Mouse (Mus musculus): ENCODE measurements at regions not wholly inside any gene's neighbourhood (a gene's known extent, or its start where the extent isn't known, plus 50 kb on each side); places are given as distances from the start of the nearest gene placed in this dataset.

DNA sequence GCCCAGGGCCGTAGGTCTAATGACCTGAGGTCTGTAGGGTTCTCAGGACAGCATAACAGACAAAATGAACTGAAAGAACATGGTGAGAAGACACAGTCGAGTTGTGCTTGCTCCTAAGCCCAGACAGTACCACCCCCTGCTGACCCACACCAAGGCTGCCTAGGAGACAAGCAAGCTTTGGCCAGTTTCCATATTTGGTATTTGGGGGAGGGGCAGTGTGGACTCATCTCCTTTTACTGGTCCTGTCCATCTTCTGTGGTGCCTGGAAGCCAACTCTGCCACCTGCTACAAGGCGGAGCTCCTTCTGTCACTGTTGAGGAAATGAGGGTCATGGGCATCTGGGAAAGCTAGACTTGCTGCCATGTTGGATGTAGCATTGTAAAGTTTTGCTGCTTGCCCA lies 68.9 kb downstream of the Tex29 start:
- no peak for ATAC-seq (ENCODE audit: low FRiP score, low read depth)
- Histone ChIP-seq H3K4me2 (replicated peaks) (no peak overlapping the region), H3K27ac (no peak overlapping the region), H3K9ac (no peak overlapping the region), H3K36me3 (no peaks in the 10 kb centered on the region), H3K4me1 (peaks cover 18% of the 10 kb centered on the region), H3K9me3 (no peaks in the 10 kb centered on the region), H3K27me3 (replicated peaks) (peaks cover 3% of the 10 kb centered on the region), H3K4me3 (no peak overlapping the region)
- 76% methylated on average over 3 of the region's 3 CpGs for WGBS

DNA sequence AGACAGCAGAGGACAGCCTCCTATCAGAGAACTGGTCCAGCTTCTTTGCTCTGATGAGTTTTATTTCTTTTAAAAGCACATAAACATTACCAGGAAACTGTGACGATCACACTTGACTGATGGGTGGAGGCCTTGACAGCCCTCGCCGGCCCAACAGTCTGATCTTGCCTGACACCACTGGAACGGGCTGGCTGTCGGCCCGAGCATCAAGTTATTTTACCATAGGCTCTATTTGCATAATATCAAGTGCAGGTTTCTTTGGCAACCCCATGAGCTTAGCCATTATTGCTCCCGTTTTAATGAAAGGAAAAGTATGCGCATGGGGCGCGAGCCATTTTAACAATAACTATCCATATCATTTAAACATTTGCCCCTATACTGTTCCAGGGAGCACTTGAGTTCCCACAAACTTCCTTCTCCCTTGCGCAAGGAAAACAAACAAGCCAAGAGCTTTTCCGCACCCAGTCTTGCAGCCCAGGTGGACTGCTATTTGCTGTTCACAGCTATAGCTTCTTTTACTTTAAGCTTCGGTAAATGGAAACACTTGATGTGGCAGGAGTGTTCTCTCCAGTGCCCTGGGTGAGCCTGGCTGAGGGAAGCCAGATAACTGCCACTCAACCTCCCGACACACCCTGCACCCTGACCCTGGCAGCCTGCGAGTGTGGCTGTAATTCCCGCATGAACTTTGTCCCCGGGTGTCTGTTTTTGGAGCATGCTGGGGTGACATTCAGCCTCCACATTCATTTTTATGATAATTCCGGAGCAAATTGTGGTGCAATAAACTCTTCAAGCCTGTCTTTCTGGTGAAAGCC lies 71.6 kb downstream of the Tex29 start:
- Histone ChIP-seq H3K4me1 (peaks cover 29% of the 10 kb centered on the region), H3K9me3 (no peaks in the 10 kb centered on the region), H3K4me2 (replicated peaks) (peak overlapping the region; percentile 37), H3K27ac (no peak overlapping the region), H3K36me3 (no peaks in the 10 kb centered on the region), H3K27me3 (replicated peaks) (peaks cover 3% of the 10 kb centered on the region; the same call in 1 of the 2 replicates), H3K4me3 (no peak overlapping the region), H3K9ac (no peak overlapping the region)
- ATAC-seq (ENCODE audit: low FRiP score, low read depth): no peak
- WGBS: 51% methylated on average over 18 of the region's 18 CpGs

GRCm38 (mm10) chr8:11912451-11913128 lies 72.3 kb downstream of the Tex29 start:
- no peak overlapping the region for H3K4me3 ChIP-seq
- ATAC-seq (ENCODE audit: low FRiP score, low read depth): no peak
- no peaks in the 10 kb centered on the region for H3K9me3 ChIP-seq
- peak overlapping the region; percentile 37 for H3K4me2 ChIP-seq (replicated peaks)
- H3K36me3 ChIP-seq: no peaks in the 10 kb centered on the region
- 18% methylated on average over 17 of the region's 17 CpGs for WGBS
- no peak overlapping the region for H3K27ac ChIP-seq
- H3K4me1 ChIP-seq: peaks cover 29% of the 10 kb centered on the region
- H3K27me3 ChIP-seq (replicated peaks): peaks cover 3% of the 10 kb centered on the region; the same call in 1 of the 2 replicates
- no peak overlapping the region for H3K9ac ChIP-seq

DNA sequence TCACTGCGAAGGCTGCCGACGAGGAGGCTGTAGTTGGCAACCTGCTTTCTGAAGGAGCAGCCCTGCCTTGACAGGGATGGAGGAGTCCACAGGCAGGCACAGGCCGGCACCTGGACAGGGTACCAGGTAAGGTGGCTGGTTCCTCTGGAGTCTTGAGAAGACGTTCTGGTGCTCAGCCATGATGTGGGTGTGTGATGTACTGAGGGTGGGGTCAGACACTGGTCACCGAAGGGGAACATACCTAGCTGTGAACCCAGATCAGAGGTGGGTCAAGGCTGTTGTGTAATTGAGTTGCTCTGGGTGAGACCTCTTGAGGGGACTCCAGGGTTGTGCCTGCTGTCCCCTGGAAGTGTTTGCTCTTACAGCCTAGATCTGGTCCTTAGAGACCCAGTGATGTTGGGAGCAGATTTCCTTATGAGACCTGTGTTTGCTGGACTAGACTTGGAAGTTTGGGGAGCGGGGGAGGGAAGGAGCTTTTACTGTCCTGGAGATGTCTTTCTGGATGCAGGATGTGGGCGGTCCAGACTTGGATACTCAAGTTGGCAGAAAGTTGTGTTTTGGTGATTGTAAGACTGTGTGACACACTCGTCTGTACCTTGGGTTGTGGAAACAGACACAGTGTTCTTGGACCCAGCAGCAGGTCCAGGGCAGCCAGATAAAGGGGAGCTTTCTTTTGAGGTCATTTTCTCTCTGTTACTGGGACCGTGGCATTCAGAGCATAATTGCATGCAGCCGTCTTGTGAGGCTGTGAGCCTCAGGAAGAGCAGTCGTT lies 73.0 kb downstream of the Tex29 start:
- Histone ChIP-seq H3K4me2 (replicated peaks) (peak overlapping the region; percentile 37), H3K4me1 (peaks cover 29% of the 10 kb centered on the region), H3K9ac (no peak overlapping the region), H3K27me3 (replicated peaks) (peaks cover 3% of the 10 kb centered on the region; the same call in 1 of the 2 replicates), H3K27ac (no peak overlapping the region), H3K36me3 (no peaks in the 10 kb centered on the region), H3K9me3 (no peaks in the 10 kb centered on the region), H3K4me3 (no peak overlapping the region)
- 38% methylated on average over 12 of the region's 12 CpGs for WGBS
- peak; percentile 48; the same call in 1 of the 2 replicates for ATAC-seq (ENCODE audit: low FRiP score, low read depth)

- Histone ChIP-seq H3K9me3 (no peaks in the 10 kb centered on the region), H3K4me1 (peaks cover 29% of the 10 kb centered on the region), H3K27me3 (replicated peaks) (peaks cover 2% of the 10 kb centered on the region; the same call in 1 of the 2 replicates), H3K36me3 (no peaks in the 10 kb centered on the region), H3K27ac (no peak overlapping the region), H3K4me2 (replicated peaks) (0 out of 2 replicates have a peak overlapping the region, but pooled peaks have one; percentile 39), H3K9ac (no peak overlapping the region), H3K4me3 (no peak overlapping the region)
- 25% methylated on average over 7 of the region's 7 CpGs for WGBS
- ATAC-seq (ENCODE audit: low FRiP score, low read depth): no peak
Observed at GRCm38 (mm10) chr8:11914131-11914530, 73.9 kb downstream of the Tex29 start.

DNA sequence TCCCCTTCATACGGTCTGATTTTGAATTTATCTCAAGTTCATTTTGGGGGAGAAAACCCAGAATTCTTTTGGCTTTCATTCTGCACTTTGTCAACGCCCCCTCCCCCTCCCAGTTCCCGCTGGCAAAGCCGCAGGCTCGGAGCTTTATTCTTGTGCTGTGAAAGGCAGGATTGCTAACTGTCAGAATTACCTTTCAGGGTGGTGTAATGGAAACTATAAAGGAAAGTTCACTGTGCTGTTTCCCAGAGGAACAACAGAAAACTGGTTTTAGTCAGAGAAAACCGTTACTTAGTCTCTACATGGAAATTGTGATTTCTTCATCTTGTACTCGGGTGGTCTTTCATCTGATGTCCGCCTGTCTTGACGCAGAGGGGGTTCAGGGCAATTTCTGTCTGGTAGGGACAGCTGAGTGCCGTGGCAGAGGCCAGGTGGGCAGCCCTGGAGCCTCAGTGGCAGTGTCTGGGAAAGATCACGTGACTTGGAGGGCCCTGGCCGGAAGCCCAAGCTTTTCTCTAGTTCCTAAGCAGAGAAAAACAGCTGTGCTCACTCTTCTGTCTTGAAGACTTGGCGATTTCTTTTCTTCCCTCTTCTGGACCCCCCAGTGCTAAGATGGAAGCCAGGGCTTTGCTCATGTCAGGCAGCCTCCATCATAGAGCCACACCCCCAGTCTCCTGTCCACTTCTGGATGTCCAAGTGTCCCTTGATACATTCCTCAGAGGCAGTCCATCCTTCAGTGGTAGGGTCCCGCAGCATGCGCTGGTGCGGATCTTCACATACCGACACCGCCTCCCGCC lies 74.6 kb downstream of the Tex29 start:
- H3K4me3 ChIP-seq: no peak overlapping the region
- peaks cover 29% of the 10 kb centered on the region for H3K4me1 ChIP-seq
- H3K36me3 ChIP-seq: no peaks in the 10 kb centered on the region
- WGBS: 36% methylated on average over 19 of the region's 19 CpGs
- no peak overlapping the region for H3K27ac ChIP-seq
- ATAC-seq (ENCODE audit: low FRiP score, low read depth): peak; percentile 27; the same call in 1 of the 2 replicates
- H3K9ac ChIP-seq: no peak overlapping the region
- H3K27me3 ChIP-seq (replicated peaks): no peaks in the 10 kb centered on the region; the same call in 1 of the 2 replicates
- no peaks in the 10 kb centered on the region for H3K9me3 ChIP-seq
- H3K4me2 ChIP-seq (replicated peaks): peak overlapping the region; percentile 39

DNA sequence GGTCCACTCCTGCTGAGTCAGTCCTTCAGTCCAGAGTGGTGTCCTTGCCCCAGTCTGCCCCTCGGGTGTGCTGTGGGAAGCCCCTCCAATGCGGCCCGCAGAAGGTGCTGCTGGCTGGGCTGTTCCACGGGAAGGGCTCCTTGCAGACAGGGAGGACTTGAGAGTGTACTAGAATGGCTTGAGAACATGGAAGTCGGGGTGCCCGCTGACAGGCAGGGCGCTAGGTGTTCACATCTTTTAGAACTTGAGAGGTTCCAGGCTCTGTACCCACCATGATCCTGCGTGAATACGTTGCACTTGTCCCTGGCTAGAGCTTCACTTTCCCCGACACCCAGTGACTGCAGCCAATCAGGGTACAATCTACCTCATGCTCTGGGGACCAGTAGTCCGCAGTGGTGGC lies 75.4 kb downstream of the Tex29 start:
- Histone ChIP-seq H3K27ac (no peak overlapping the region), H3K4me3 (no peak overlapping the region), H3K4me2 (replicated peaks) (no peak overlapping the region), H3K4me1 (peaks cover 29% of the 10 kb centered on the region), H3K27me3 (replicated peaks) (no peaks in the 10 kb centered on the region), H3K9me3 (no peaks in the 10 kb centered on the region), H3K36me3 (no peaks in the 10 kb centered on the region), H3K9ac (no peak overlapping the region)
- no peak for ATAC-seq (ENCODE audit: low FRiP score, low read depth)
- WGBS: 92% methylated on average over 11 of the region's 11 CpGs

DNA sequence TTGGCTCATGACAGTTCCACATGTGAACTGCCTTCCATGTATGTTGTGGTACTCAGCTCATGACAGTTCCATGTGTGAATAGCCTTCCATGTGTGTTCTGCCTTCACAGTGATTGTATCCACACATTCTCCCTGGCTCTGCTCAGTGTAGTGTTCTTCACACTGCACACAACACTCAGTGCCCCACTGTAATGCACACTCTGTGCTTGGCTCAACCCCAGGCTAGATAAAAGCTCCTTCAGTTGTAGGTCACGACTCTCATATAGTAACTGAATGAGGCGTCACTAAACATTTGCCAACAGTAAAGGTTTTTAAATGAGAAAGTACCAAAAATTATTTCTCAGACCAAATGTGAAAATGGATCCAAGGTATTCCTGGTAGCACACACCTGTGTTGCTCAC lies 79.6 kb downstream of the Tex29 start:
- no peak overlapping the region for H3K9ac ChIP-seq
- no peaks in the 10 kb centered on the region for H3K27me3 ChIP-seq (replicated peaks)
- no peak for ATAC-seq (ENCODE audit: low FRiP score, low read depth)
- H3K36me3 ChIP-seq: no peaks in the 10 kb centered on the region
- H3K4me1 ChIP-seq: peaks cover 5% of the 10 kb centered on the region
- 89% methylated on average over 2 of the region's 2 CpGs for WGBS
- H3K4me2 ChIP-seq (replicated peaks): no peak overlapping the region
- H3K4me3 ChIP-seq: no peak overlapping the region
- no peak overlapping the region for H3K27ac ChIP-seq
- no peaks in the 10 kb centered on the region for H3K9me3 ChIP-seq

DNA sequence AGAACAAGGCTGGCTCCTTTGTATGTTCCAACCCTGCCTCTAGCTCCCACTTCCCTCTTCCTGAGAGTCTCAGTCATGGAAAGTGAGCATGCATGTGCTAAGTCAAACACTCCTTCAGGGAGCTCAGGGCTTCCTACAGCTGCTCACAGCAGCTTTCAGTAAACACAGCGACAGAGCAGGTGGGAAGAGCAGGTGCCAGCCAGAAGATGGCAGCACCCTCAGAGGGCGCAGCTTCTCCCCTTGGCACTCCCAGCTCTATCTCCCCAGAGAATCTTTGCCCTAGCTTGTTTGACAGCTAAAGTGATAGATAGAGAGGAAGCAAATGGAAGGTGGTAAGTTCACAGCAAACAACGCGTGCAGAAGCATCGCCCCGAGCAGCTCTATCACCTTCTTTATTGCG lies 82.8 kb downstream of the Tex29 start:
- no peak overlapping the region for H3K4me3 ChIP-seq
- 81% methylated on average over 7 of the region's 7 CpGs for WGBS
- no peak for ATAC-seq (ENCODE audit: low FRiP score, low read depth)

DNA sequence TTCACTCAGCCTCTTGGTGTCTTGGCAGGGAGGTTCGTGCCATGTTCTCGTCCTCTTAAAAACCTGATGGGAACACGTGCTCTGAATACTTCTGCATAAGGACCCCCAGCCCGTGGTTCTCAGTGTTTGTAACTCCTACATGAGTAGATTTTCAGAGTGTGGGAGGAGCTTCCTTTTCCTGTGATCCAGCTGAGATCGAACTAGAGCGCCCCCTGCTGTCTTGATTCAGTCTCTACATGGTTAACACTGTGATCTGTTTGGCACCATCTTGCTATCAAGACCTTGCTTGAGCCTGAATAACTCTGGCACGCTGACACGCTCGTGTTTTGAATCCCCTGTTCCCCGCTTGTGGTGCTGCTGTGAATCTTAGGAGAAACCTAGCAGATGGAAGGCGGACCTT lies 83.9 kb downstream of the Tex29 start:
- no peak overlapping the region for H3K4me2 ChIP-seq (replicated peaks)
- ATAC-seq (ENCODE audit: low FRiP score, low read depth): no peak
- no peak overlapping the region for H3K9ac ChIP-seq
- H3K9me3 ChIP-seq: no peaks in the 10 kb centered on the region
- no peaks in the 10 kb centered on the region for H3K36me3 ChIP-seq
- no peaks in the 10 kb centered on the region for H3K4me1 ChIP-seq
- H3K27ac ChIP-seq: no peak overlapping the region
- H3K4me3 ChIP-seq: no peak overlapping the region
- 68% methylated on average over 11 of the region's 11 CpGs for WGBS
- 0 out of 2 replicates have a peak, but pooled peaks cover 3% of the 10 kb centered on the region for H3K27me3 ChIP-seq (replicated peaks)

More for the DNA sequence above, 82.8 kb downstream of the Tex29 start:
- no peaks in the 10 kb centered on the region for H3K36me3 ChIP-seq
- H3K4me2 ChIP-seq (replicated peaks): no peak overlapping the region
- H3K4me1 ChIP-seq: no peaks in the 10 kb centered on the region
- 0 out of 2 replicates have a peak, but pooled peaks cover 3% of the 10 kb centered on the region for H3K27me3 ChIP-seq (replicated peaks)
- H3K9me3 ChIP-seq: no peaks in the 10 kb centered on the region
- no peak overlapping the region for H3K27ac ChIP-seq
- no peak overlapping the region for H3K9ac ChIP-seq

- no peak overlapping the region for H3K27ac ChIP-seq
- no peak overlapping the region for H3K9ac ChIP-seq
- WGBS: 21% methylated on average over 6 of the region's 6 CpGs
- no peaks in the 10 kb centered on the region for H3K9me3 ChIP-seq
- H3K36me3 ChIP-seq: no peaks in the 10 kb centered on the region
- no peak overlapping the region for H3K4me2 ChIP-seq (replicated peaks)
- H3K4me1 ChIP-seq: no peaks in the 10 kb centered on the region
- no peak overlapping the region for H3K4me3 ChIP-seq
- peak; percentile 86 for ATAC-seq (ENCODE audit: low FRiP score, low read depth)
- no peaks in the 10 kb centered on the region for H3K27me3 ChIP-seq (replicated peaks)
Observed at GRCm38 (mm10) chr8:11942892-11943332, 102.6 kb downstream of the Tex29 start.

Data from neural tube, embryonic 12.5 days (tissue).